Mouse (Mus musculus) heart, postnatal 36 days (tissue): ENCODE data around the gene Rassf10. TPM values are rescaled to one million over a fixed set of nuclear protein-coding genes. Genes with fewer than 3 reads are reported as not detected.
A peak's percentile ranks its signal among the peaks of the same experiment; 100 is the strongest.

Source experiments
- DNase-seq, 2 experiments: peaks; one replicate each; pipeline ENCODE4 v3.0.0; 2021 to 2022
- intact Hi-C: fragments of 180-260 bp; cut with DNase I; formaldehyde crosslinking; loops from one replicate; pipeline ENCODE4 v1.15.1; 2025
- total RNA-seq, 2 experiments: library from RNA; stranded (reverse); gene quantifications; 2 replicates each; pipeline ENCODE4 v1.2.3; 2021

Rassf10 gene
- total RNA-seq, 2 experiments from 2014 or later = 1.2 to 1.9 TPM

DNA sequence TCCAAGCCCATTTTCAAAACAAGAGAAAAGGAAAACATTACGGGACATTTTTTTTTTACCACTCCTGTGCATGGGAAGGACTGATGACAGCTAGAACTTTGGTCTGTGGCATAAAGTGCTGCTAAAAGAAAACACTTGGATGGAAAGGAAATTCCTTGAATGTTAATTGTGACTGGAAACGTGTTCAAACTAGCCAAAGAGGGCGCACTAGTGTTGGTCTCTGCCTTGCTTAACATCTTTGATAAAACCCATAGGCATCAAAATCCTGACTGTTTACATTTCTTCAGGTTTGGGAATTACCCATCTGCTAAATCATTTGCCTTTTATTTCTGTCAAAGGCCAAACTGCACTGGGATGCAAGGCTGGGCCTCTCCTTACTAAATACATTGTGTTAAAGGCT lies 2.2 kb downstream of the Rassf10 start:
- DNase-seq = no peak
- intact Hi-C loops = loop anchor here (10.0 kb wide), 1 partner anchor 179 kb away; no protein-coding TSS in a partner anchor

DNA sequence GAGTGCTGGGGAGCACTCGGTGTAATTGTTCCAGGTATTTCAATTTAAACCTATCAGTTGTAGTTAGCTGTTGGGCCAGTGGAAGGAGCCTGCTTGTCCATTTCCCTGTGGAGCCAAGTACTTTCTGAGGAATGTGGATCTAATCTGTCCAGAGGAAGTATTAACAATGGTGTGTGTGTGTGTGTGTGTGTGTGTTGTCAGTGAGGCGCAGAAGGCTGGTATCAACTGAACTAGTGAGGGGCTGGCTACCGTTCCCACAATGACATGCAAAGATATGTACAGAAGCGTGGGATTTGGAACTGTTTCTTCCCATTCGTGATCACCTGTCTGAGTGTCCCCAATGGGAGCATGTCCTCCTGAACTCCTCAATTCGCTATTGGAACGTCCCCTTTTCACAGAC lies 3.2 kb downstream of the Rassf10 start:
- no peak for DNase-seq

DNA sequence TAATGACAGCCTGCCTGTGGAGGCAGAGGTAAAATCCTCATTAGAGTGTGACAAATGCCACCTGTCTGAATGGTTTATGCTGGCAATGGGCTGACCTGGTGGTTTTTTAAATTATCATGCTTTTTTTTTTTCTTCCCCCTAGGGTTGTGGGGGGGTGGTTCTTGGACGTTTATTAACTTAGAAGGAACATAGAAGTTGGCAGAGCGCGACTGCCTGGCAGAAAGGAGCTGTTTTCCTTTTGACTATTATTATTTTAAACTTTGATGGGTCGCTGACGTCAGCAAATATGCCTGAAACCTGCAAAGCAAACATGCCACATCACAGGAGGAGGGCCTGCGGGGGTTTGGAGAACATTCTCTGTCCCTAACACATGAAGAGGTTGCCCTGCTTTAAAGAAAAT lies 3.9 kb downstream of the Rassf10 start:
- no peak for DNase-seq
- intact Hi-C loops = loop anchor here (1.0 to 10.0 kb wide), 2 partner anchors 101 to 177 kb away; no protein-coding TSS in a partner anchor

More for the DNA sequence above, 3.2 kb downstream of the Rassf10 start:
- intact Hi-C loops = loop anchor here (1.0 to 10.0 kb wide), 2 partner anchors 101 to 178 kb away; no protein-coding TSS in a partner anchor

DNA sequence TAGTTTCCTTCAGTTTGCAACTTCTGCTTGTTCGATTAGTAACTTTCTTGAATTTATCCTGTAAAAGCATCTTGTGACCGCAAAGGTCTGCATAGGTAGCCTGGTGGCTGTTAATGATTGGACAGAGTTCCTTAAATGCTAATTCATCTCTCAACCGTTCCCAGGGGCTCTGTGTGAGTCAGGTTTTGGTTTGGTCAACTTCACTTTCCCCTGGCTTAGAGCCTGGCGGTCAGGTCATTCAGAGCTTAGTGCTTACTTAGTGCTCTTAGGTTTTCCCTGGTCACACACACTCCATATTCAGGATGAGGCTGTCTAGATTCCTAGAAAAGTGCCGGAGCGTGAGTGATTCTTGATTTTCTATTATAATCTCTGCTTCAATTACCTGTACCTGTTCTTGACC lies 12.6 kb downstream of the Rassf10 start:
- no peak for DNase-seq
- intact Hi-C loops = no loop called here

DNA sequence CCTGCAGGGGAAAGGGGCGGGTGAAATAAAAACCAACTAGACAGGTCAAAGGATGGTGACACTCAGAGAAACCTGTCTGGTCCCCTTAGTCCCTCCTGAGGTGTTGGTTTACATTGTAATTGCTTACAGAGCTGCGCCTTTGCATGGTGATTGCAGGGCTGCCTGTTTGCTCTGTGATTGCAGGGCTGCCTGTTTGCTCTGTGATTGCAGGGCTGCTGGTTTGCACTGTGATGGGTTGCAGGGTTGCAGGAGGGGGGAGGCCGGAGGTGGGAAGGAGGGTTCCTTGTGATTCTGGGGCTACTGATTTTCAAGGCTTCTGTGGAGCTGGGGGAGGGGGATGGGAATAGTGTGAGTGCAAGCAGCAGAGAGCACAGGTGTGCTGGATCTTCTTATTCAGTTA lies 13.0 kb downstream of the Rassf10 start:
- intact Hi-C loops = no loop called here
- no peak for DNase-seq

DNA sequence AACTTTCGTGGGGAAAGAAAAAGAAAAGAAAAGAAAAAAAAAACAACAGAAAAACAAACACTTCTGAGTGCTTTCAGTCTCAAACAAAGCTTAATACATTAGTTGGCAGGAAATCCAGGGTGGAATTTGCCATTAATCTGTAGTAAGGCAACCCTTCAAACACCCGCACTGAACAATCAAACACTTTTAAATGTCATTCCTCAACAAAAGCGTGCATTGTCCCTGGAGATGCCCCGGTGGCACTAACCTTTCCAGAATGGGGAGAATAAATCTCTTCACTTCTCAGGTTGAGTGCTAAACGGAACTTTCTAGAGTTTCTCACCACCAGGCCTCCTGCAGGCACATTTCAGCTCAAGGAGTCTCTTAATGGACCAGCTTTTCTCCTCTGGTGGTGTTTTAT lies 29.6 kb downstream of the Rassf10 start:
- intact Hi-C loops = no loop called here
- no peak for DNase-seq

DNA sequence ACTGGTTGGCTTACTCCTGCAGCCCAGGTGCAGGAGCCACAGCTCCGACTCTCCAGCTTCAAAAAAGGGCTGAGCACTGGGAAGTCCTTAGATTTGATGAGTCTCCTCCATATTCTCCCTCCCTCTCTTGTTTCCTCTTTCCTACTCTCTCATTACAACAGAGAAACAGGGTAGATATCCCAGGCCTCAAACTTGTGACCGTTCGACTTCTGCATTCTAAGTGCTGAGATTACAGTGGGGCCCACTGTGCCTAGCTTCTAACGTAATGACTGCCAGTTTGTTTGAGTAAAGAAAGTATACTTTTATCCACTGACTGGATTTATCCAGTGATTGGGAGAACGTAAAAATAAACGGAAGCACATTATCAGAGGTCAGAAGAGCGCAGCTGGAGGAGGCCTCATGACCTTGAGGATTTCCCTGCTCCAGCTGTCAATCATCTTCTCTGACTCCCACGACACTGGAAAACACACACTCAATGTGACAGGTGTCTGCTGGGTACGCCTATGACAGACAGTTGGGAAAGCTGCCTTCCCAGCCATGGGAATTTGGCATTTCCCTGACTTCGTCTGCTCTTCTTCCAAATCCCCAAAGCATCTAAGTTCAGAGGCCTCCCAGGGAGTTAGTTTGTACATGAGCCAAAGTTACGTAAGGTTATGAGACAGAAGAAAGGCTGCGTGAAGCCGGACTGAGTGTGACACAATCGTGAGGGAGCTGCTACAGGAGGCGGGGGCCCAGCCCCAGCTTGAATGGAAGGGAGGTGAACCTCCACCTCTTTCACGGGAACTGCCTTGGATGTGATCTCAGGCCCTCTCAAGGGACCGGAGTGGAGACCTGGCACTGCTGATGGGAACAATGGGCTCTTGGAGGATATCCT lies 31.2 kb downstream of the Rassf10 start:
- intact Hi-C loops = no loop called here
- DNase-seq = peak in 1 of 2 experiments; percentile 5

DNA sequence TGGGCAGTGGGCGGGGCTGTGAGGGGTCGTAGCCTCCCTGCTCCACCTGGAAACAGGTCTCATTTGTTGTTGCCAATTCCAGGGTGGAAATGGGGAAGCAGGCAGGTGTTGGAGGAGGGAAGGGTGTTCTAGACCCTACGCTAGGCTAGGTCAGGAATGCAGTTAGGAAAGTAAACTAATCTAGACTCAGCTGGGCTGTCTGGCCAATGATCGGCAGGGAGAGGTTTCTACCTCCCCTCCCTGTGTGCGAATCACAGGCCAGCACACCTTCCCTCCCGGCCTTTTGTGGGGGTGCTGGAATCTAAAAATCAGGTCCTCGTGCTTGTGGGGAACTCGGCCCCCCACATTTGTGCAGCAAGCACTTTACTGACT lies 31.8 kb downstream of the Rassf10 start:
- no peak for DNase-seq
- intact Hi-C loops = no loop called here

DNA sequence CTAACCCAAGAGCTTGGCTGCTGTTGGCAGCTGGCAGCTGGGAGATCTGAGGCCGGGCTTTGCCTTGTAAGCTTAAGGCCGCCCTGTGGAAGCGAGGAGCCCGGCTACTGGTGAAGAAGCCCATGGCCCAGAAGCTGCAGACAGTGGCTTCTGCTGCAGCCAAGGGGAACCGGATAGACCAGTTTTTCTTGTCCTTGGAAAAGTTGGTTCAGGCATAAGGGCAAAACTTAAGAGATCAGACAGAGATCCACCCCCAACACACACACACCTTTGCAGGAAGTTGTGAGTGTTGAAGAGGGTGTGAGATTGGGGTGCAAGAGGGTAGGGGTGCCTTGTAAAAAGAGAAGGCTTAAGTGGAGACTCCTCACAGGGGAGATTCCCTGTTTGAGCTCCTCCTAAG lies 39.2 kb downstream of the Rassf10 start:
- intact Hi-C loops = no loop called here
- no peak for DNase-seq

DNA sequence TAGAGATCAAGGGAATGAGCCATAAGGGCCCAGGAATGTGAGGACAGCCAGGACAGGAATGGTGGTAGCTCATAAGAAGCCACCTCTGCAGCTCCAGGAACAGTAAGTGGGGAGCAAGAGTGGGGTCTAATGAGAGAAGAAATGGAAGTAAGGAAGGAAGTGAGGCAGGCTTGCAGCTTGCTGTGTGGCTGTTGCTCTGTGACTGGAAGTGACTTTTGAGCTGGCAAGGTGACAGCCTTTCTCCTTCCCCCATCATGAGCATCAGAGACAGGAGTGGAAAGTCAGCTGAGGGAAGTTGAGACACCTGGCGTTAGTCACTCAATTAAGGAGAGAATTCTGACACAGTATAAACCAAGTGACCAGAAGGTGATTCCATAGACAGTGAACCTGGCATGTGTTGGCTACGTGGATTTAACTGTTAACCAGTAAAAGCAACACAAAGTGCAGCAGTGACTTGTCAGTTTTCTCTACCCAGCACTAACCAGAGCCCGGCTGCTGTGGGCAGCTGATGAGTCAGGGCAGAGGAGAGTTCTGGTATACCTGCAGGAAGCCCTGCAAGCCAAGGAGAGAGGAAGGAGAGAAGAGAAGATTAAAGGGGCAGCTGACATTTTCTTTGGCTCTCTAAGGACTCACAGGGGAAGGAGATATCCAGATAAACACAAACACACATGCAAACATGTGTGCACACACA lies 49.9 kb downstream of the Rassf10 start:
- no peak for DNase-seq
- intact Hi-C loops = no loop called here

DNA sequence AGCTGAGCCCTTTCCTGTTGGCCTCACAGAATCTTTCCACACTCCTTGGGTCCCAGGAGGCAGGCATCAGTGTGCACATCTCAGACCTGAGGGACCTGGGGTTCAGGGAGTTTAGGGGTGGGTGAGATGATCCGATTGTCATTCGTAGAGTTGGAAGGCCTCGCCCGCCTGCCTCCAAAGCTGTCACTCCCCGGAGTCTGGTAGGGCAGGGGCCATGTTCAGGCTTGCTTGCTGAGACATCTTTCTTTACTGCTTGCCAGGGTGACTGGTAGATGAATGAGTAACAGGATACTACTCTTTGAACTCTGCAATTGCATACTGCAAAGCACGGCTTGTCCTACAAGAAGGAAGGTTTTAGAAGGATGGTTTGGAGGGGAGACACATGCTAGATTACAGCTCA lies 52.0 kb downstream of the Rassf10 start:
- intact Hi-C loops = no loop called here
- no peak for DNase-seq
